Mouse (Mus musculus) stomach, embryonic 16.5 days (tissue): ENCODE measurements at regions not wholly inside any gene's neighbourhood (a gene's known extent, or its start where the extent isn't known, plus 50 kb on each side); places are given as distances from the start of the nearest gene placed in this dataset.

Experiments used
- ATAC-seq: fragments of 200-750 bp; cut with Nextera tagmentation; 2 replicates; pipeline ENCODE4 v1.8.0; 2017; ENCODE audit warnings: moderate number of reproducible peaks, moderate TSS enrichment; ENCODE audit not compliant: insufficient read depth, low FRiP score
- H3K27ac ChIP-seq: fragments of 300-500 bp; sonication (generic); 2 replicates; pipeline ENCODE4 v1.5.1; 2014; ENCODE audit warnings: low read length
- H3K27me3 ChIP-seq: fragments of 300-500 bp; sonication (generic); 2 replicates; pipeline ENCODE4 v1.6.1; 2014; ENCODE audit warnings: low read length, control low read depth, mixed read lengths; ENCODE audit not compliant: control insufficient read depth, insufficient read depth
- H3K36me3 ChIP-seq: fragments of 300-500 bp; sonication (generic); 2 replicates; pipeline ENCODE4 v1.6.1; 2014; ENCODE audit warnings: low read length; ENCODE audit not compliant: control insufficient read depth, insufficient read depth
- H3K4me1 ChIP-seq: fragments of 300-500 bp; sonication (generic); 2 replicates; pipeline ENCODE4 v1.6.1; 2014; ENCODE audit warnings: low read length, control low read depth, mixed read lengths; ENCODE audit not compliant: control insufficient read depth, insufficient read depth
- H3K4me2 ChIP-seq: fragments of 300-500 bp; sonication (generic); 2 replicates; pipeline ENCODE4 v1.6.1; 2014; ENCODE audit warnings: low read depth, low read length, mixed read lengths
- H3K4me3 ChIP-seq: fragments of 300-500 bp; sonication (generic); replicated peaks from 2 replicates; pipeline ENCODE4 v1.5.1; 2014; ENCODE audit warnings: mild to moderate bottlenecking, low read length
- H3K9ac ChIP-seq: fragments of 300-500 bp; sonication (generic); 2 replicates; pipeline ENCODE4 v1.6.1; 2014; ENCODE audit warnings: low read length
- H3K9me3 ChIP-seq: fragments of 300-500 bp; sonication (generic); replicated peaks from 2 replicates; pipeline ENCODE4 v1.6.1; 2016; ENCODE audit warnings: low read length, control low read depth; ENCODE audit not compliant: control insufficient read depth
- WGBS: fragments of 180-500 bp; shearing (Covaris S2); extraction: QIAGEN DNeasy Blood & Tissue Kit; methylation state at CpG from one replicate; pipeline ENCODE4 v1.1.7; 2014; 5-methylcytosine and 5-hydroxymethylcytosine counted together

GRCm38 (mm10) chr8:26851871-26852800, 125.0 kb upstream of the Zfp703 start:
- H3K4me2 ChIP-seq, result no peak overlapping the region
- no peak overlapping the region for H3K9ac ChIP-seq
- peaks cover 36% of the 10 kb centered on the region for H3K4me1 ChIP-seq
- ATAC-seq, result no peak
- no peaks in the 10 kb centered on the region for H3K9me3 ChIP-seq
- 63% methylated on average over 18 of the region's 18 CpGs for WGBS
- no peaks in the 10 kb centered on the region for H3K36me3 ChIP-seq
- H3K27me3 ChIP-seq, result no peaks in the 10 kb centered on the region
- no peak overlapping the region for H3K4me3 ChIP-seq
- no peak overlapping the region for H3K27ac ChIP-seq

GRCm38 (mm10) chr8:26852921-26853320, 124.2 kb upstream of the Zfp703 start:
- no peak for ATAC-seq
- 61% methylated on average over 8 of the region's 8 CpGs for WGBS

GRCm38 (mm10) chr8:26854557-26855238, 122.4 kb upstream of the Zfp703 start:
- H3K9ac ChIP-seq, result no peak overlapping the region
- peak; percentile 84 for ATAC-seq
- no peak overlapping the region for H3K4me2 ChIP-seq
- 28% methylated on average over 12 of the region's 12 CpGs for WGBS
- no peaks in the 10 kb centered on the region for H3K36me3 ChIP-seq
- no peaks in the 10 kb centered on the region for H3K9me3 ChIP-seq
- peak overlapping the region; percentile 31; the same call in 1 of the 2 replicates for H3K27ac ChIP-seq
- peaks cover 17% of the 10 kb centered on the region for H3K4me1 ChIP-seq
- H3K27me3 ChIP-seq, result no peaks in the 10 kb centered on the region
- H3K4me3 ChIP-seq, result no peak overlapping the region

More at GRCm38 (mm10) chr8:26852921-26853320, 124.2 kb upstream of the Zfp703 start:
- Histone ChIP-seq H3K4me3 (no peak overlapping the region), H3K36me3 (no peaks in the 10 kb centered on the region), H3K27me3 (no peaks in the 10 kb centered on the region), H3K4me1 (peaks cover 34% of the 10 kb centered on the region), H3K27ac (no peak overlapping the region), H3K9me3 (no peaks in the 10 kb centered on the region), H3K9ac (no peak overlapping the region), H3K4me2 (no peak overlapping the region)

GRCm38 (mm10) chr8:26855256-26855655, 121.9 kb upstream of the Zfp703 start:
- Histone ChIP-seq H3K4me1 (peaks cover 17% of the 10 kb centered on the region), H3K4me3 (no peak overlapping the region), H3K4me2 (no peak overlapping the region), H3K36me3 (no peaks in the 10 kb centered on the region), H3K27me3 (no peaks in the 10 kb centered on the region), H3K27ac (peak overlapping the region; percentile 31; the same call in 1 of the 2 replicates), H3K9ac (no peak overlapping the region), H3K9me3 (no peaks in the 10 kb centered on the region)
- WGBS, result 64% methylated on average over 6 of the region's 6 CpGs
- no peak; the same call in 1 of the 2 replicates for ATAC-seq

- no peak overlapping the region for H3K4me2 ChIP-seq
- H3K4me3 ChIP-seq, result no peak overlapping the region
- ATAC-seq, result no peak
- 0 out of 2 replicates have a peak, but pooled peaks cover 3% of the 10 kb centered on the region for H3K9me3 ChIP-seq
- H3K4me1 ChIP-seq, result no peaks in the 10 kb centered on the region
- no peak overlapping the region for H3K9ac ChIP-seq
- no peaks in the 10 kb centered on the region for H3K36me3 ChIP-seq
- no peak overlapping the region for H3K27ac ChIP-seq
- H3K27me3 ChIP-seq, result no peaks in the 10 kb centered on the region
- 77% methylated on average over 2 of the region's 2 CpGs for WGBS
These were observed 112.6 kb upstream of the Zfp703 start for GRCm38 (mm10) chr8:26864571-26864970.

- peaks cover 5% of the 10 kb centered on the region for H3K9me3 ChIP-seq
- no peaks in the 10 kb centered on the region for H3K27me3 ChIP-seq
- H3K36me3 ChIP-seq, result no peaks in the 10 kb centered on the region
- 51% methylated on average over 10 of the region's 10 CpGs for WGBS
- no peak for ATAC-seq
- no peak overlapping the region for H3K9ac ChIP-seq
- H3K4me1 ChIP-seq, result no peaks in the 10 kb centered on the region
- no peak overlapping the region for H3K27ac ChIP-seq
- no peak overlapping the region for H3K4me3 ChIP-seq
- H3K4me2 ChIP-seq, result no peak overlapping the region
These were observed 112.2 kb upstream of the Zfp703 start for GRCm38 (mm10) chr8:26864971-26865370.

GRCm38 (mm10) chr8:26868101-26868848, 108.8 kb upstream of the Zfp703 start:
- Histone ChIP-seq H3K4me2 (no peak overlapping the region), H3K4me1 (no peaks in the 10 kb centered on the region), H3K9me3 (peaks cover 11% of the 10 kb centered on the region), H3K9ac (no peak overlapping the region), H3K27ac (no peak overlapping the region), H3K27me3 (no peaks in the 10 kb centered on the region), H3K4me3 (no peak overlapping the region), H3K36me3 (no peaks in the 10 kb centered on the region)
- no peak for ATAC-seq
- WGBS, result 48% methylated on average over 6 of the region's 6 CpGs

- 70% methylated on average over 2 of the region's 2 CpGs for WGBS
- H3K4me1 ChIP-seq, result no peaks in the 10 kb centered on the region
- H3K36me3 ChIP-seq, result no peaks in the 10 kb centered on the region
- peaks cover 11% of the 10 kb centered on the region for H3K9me3 ChIP-seq
- no peak overlapping the region for H3K4me3 ChIP-seq
- no peaks in the 10 kb centered on the region for H3K27me3 ChIP-seq
- no peak overlapping the region for H3K27ac ChIP-seq
- no peak for ATAC-seq
- H3K4me2 ChIP-seq, result no peak overlapping the region
- H3K9ac ChIP-seq, result no peak overlapping the region
These were observed 108.3 kb upstream of the Zfp703 start for GRCm38 (mm10) chr8:26868849-26869110.

- no peak for ATAC-seq
- WGBS, result 85% methylated on average over 7 of the region's 7 CpGs
These were observed 105.3 kb upstream of the Zfp703 start for GRCm38 (mm10) chr8:26871838-26872237.

More at GRCm38 (mm10) chr8:26871838-26872237, 105.3 kb upstream of the Zfp703 start:
- Histone ChIP-seq H3K36me3 (no peaks in the 10 kb centered on the region), H3K4me3 (no peak overlapping the region), H3K4me1 (no peaks in the 10 kb centered on the region), H3K9me3 (peaks cover 11% of the 10 kb centered on the region), H3K27ac (no peak overlapping the region), H3K9ac (no peak overlapping the region), H3K4me2 (no peak overlapping the region), H3K27me3 (no peaks in the 10 kb centered on the region)
